Mouse (Mus musculus): ENCODE results near the gene Hoxa4.

DNA sequence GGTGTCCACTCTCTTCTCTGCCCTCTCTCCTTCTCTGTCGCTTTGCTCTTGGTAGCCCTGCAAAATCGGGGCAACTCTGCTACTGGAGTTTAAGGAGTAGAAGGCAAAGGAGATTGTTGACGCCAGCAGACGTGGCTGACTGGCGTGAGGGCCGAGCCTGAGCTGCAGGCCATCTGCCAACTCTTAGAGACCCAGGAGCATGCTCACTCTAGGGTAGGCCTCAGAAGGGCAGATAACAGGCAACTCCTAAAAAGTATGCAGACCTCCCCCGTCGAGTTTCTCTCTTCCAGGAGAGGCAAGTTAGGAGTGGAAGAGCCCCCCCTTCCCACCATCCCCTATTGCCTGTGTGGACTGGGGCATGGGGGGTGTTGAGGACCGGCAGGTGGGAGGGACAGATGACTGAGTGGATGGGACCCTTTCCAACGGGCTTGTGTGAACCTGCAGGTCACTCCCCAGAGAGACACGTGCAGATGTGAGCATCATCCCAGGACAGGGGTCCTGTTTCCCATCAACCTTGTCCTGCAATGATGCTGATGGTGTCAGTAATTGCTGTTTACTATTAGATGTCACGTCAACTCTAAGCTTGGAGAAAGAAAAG is 32.3 kb downstream of the Hoxa4 start:
- no peak for TF ChIP-seq CTCF (IDR thresholded peaks at IDR 0.05; ENCODE audit: extremely low read depth, insufficient read length, insufficient replicate concordance, low read depth, low read length)
- TF ChIP-seq POLR2A (IDR thresholded peaks at IDR 0.05; ENCODE audit: low read depth, low read length) = no peak

All from small intestine, adult 2 months (tissue).